Mouse (Mus musculus): ENCODE data around the gene Ccdc169. TPM values are rescaled to one million over a fixed set of nuclear protein-coding genes. Genes with fewer than 3 reads are reported as not detected.

Ccdc169 gene
- total RNA-seq (2023), result 0.18 TPM

GRCm38 (mm10) chr3:55137039-55137438 is at the start of gene Ccdc169:
Gene Ccdc169 (plus strand): TSS chr3:55137339.

GRCm38 (mm10) chr3:55111935-55112709 is 25.0 kb upstream of the Ccdc169 start, which contains the start of gene Spg20:
Gene Spg20 (plus strand): TSS chr3:55112108.

GRCm38 (mm10) chr3:55181766-55182165 is 44.6 kb downstream of the Ccdc169 start, which contains the start of gene Sohlh2:
Gene Sohlh2 (plus strand): TSS chr3:55182028.

Other genes with a start within 250 kb of the Ccdc169 start
- not detected for gene Sertm1, start 221.5 kb upstream of the Ccdc169 start, total RNA-seq (2023)
- not detected for gene Ccna1, start 81.8 kb upstream of the Ccdc169 start, total RNA-seq (2023)
- gene Spg20, start 25.2 kb upstream of the Ccdc169 start, total RNA-seq (2023), result 15.0 TPM
- gene Sohlh2, start 44.7 kb downstream of the Ccdc169 start, total RNA-seq (2023), result not detected
- gene Dclk1, start 105.0 kb downstream of the Ccdc169 start, total RNA-seq (2023), result 0.12 TPM

All from CD4-positive naive resting alpha-beta T cell, adult 76 days (primary cell).